Mouse (Mus musculus) neural tube, embryonic 11.5 days (tissue): Measurements from ENCODE around the gene Pglyrp2. TPM values are rescaled to one million over a fixed set of nuclear protein-coding genes. Genes with fewer than 3 reads are reported as not detected.

Experiments used
- ATAC-seq: fragments of 200-750 bp; cut with Nextera tagmentation; 2 replicates; pipeline ENCODE4 v1.8.0; 2017; ENCODE audit warnings: moderate number of reproducible peaks, mild to moderate bottlenecking, moderate TSS enrichment, moderate library complexity; ENCODE audit not compliant: insufficient read depth, low FRiP score, low TSS enrichment
- DNase-seq: peaks from one replicate; pipeline ENCODE4 v3.0.0-alpha.2; 2015; ENCODE audit warnings: low spot score
- H3K27ac ChIP-seq: fragments of 300-500 bp; sonication (generic); 2 replicates; pipeline ENCODE4 v1.5.1; 2014; ENCODE audit warnings: low read depth, mild to moderate bottlenecking, low read length
- H3K27me3 ChIP-seq: fragments of 300-500 bp; sonication (generic); 2 replicates; pipeline ENCODE4 v1.6.1; 2014; ENCODE audit warnings: mild to moderate bottlenecking, low read length, mixed read lengths; ENCODE audit not compliant: control insufficient read depth, insufficient read depth
- H3K36me3 ChIP-seq: fragments of 300-500 bp; sonication (generic); 2 replicates; pipeline ENCODE4 v1.6.1; 2014; ENCODE audit warnings: mild to moderate bottlenecking, low read length, moderate library complexity, mixed read lengths; ENCODE audit not compliant: control insufficient read depth, insufficient read depth
- H3K4me1 ChIP-seq: fragments of 300-500 bp; sonication (generic); 2 replicates; pipeline ENCODE4 v1.6.1; 2014; ENCODE audit warnings: low read length, mixed read lengths; ENCODE audit not compliant: control insufficient read depth, insufficient read depth
- H3K4me2 ChIP-seq: fragments of 300-500 bp; sonication (generic); 2 replicates; pipeline ENCODE4 v1.6.1; 2014; ENCODE audit warnings: low read depth, mild to moderate bottlenecking, moderate library complexity
- H3K4me3 ChIP-seq: fragments of 300-500 bp; sonication (generic); 2 replicates; pipeline ENCODE4 v1.5.1; 2014; ENCODE audit warnings: low read depth, low read length
- H3K9ac ChIP-seq: fragments of 300-500 bp; sonication (generic); 2 replicates; pipeline ENCODE4 v1.6.1; 2014; ENCODE audit warnings: mild to moderate bottlenecking, low read length
- H3K9me3 ChIP-seq: fragments of 300-500 bp; sonication (generic); 2 replicates; pipeline ENCODE4 v1.6.1; 2016; ENCODE audit warnings: low read length; ENCODE audit not compliant: control insufficient read depth
- WGBS: fragments of 180-500 bp; shearing (Covaris S2); extraction: QIAGEN DNeasy Blood & Tissue Kit; methylation state at CpG from one replicate; pipeline ENCODE4 v1.1.7; 2014; 5-methylcytosine and 5-hydroxymethylcytosine counted together
- polyA plus RNA-seq: library from polyadenylated mRNA; unstranded; fragments of >200 nt; fragmentation: Nextera tagmentation; extraction: Ambion mirVana; gene quantifications from 2 replicates; pipeline ENCODE4 v1.2.1, GENCODE M21; 2014

Gene Pglyrp2
- polyA plus RNA-seq: not detected in 2 replicates

GRCm38 (mm10) chr17:32424034-32424433 lies at the start of gene Pglyrp2:
Gene Pglyrp2 (minus strand): TSS chr17:32424167.
- Histone ChIP-seq H3K9ac (no peak within 1 kb of the TSS), H3K4me2 (no peak within 1 kb of the TSS), H3K27ac (no peak within 1 kb of the TSS), H3K9me3 (no peaks in the 10 kb centered on the region), H3K4me1 (no peaks in the 10 kb centered on the region), H3K4me3 (no peak within 1 kb of the TSS), H3K36me3 (no peaks in the 10 kb centered on the region), H3K27me3 (no peaks in the 10 kb centered on the region)
- no peak for ATAC-seq
- DNase-seq: no peak
- 90% methylated on average over 2 of the region's 2 CpGs for WGBS

- no peaks in the 10 kb centered on the region for H3K27me3 ChIP-seq
- no peak overlapping the region for H3K27ac ChIP-seq
- 68% methylated on average over 7 of the region's 7 CpGs for WGBS
Measured at GRCm38 (mm10) chr17:32472176-32472575, 48.2 kb upstream of the Pglyrp2 start.

GRCm38 (mm10) chr17:32470795-32471194 lies 46.8 kb upstream of the Pglyrp2 start:
- Histone ChIP-seq H3K27ac (no peak overlapping the region), H3K4me2 (no peak overlapping the region), H3K36me3 (no peaks in the 10 kb centered on the region), H3K9me3 (no peaks in the 10 kb centered on the region), H3K4me3 (no peak overlapping the region), H3K9ac (no peak overlapping the region), H3K4me1 (no peaks in the 10 kb centered on the region), H3K27me3 (no peaks in the 10 kb centered on the region)
- WGBS: 84% methylated on average over 4 of the region's 4 CpGs
- no peak for DNase-seq
- no peak for ATAC-seq

More at GRCm38 (mm10) chr17:32472176-32472575, 48.2 kb upstream of the Pglyrp2 start:
- Histone ChIP-seq H3K4me1 (no peaks in the 10 kb centered on the region), H3K9me3 (no peaks in the 10 kb centered on the region), H3K4me2 (no peak overlapping the region), H3K36me3 (no peaks in the 10 kb centered on the region), H3K9ac (no peak overlapping the region), H3K4me3 (no peak overlapping the region)
- ATAC-seq (no peak), DNase-seq (no peak)

- ATAC-seq: no peak
- no peaks in the 10 kb centered on the region for H3K4me1 ChIP-seq
- no peaks in the 10 kb centered on the region for H3K9me3 ChIP-seq
- no peaks in the 10 kb centered on the region for H3K36me3 ChIP-seq
- no peak overlapping the region for H3K27ac ChIP-seq
- no peak overlapping the region for H3K4me3 ChIP-seq
- WGBS: 54% methylated on average over 7 of the region's 7 CpGs
- no peak overlapping the region for H3K9ac ChIP-seq
- no peak for DNase-seq
- no peaks in the 10 kb centered on the region for H3K27me3 ChIP-seq
- H3K4me2 ChIP-seq: no peak overlapping the region
Measured at GRCm38 (mm10) chr17:32468494-32468893, 44.5 kb upstream of the Pglyrp2 start.

- Histone ChIP-seq H3K9ac (no peak overlapping the region), H3K4me3 (no peak overlapping the region), H3K9me3 (no peaks in the 10 kb centered on the region), H3K27me3 (no peaks in the 10 kb centered on the region), H3K4me1 (no peaks in the 10 kb centered on the region), H3K36me3 (no peaks in the 10 kb centered on the region), H3K4me2 (no peak overlapping the region), H3K27ac (no peak overlapping the region)
- ATAC-seq: no peak
- 59% methylated on average over 2 of the region's 2 CpGs for WGBS
- no peak for DNase-seq
Measured at GRCm38 (mm10) chr17:32454997-32455396, 31.0 kb upstream of the Pglyrp2 start.

GRCm38 (mm10) chr17:32454188-32454587 lies 30.2 kb upstream of the Pglyrp2 start:
- H3K27me3 ChIP-seq: no peaks in the 10 kb centered on the region
- H3K9ac ChIP-seq: no peak overlapping the region
- DNase-seq (no peak), ATAC-seq (no peak)
- H3K36me3 ChIP-seq: no peaks in the 10 kb centered on the region
- H3K4me1 ChIP-seq: no peaks in the 10 kb centered on the region
- no peaks in the 10 kb centered on the region for H3K9me3 ChIP-seq
- no peak overlapping the region for H3K4me2 ChIP-seq
- H3K4me3 ChIP-seq: no peak overlapping the region
- no peak overlapping the region for H3K27ac ChIP-seq
- 86% methylated on average over 4 of the region's 4 CpGs for WGBS

GRCm38 (mm10) chr17:32452482-32452881 lies 28.5 kb upstream of the Pglyrp2 start, which contains the start of gene Cyp4f39:
Gene Cyp4f39 (plus strand): TSS chr17:32452723.
- H3K27me3 ChIP-seq: no peaks in the 10 kb centered on the region
- H3K27ac ChIP-seq: no peak within 1 kb of the TSS
- no peaks in the 10 kb centered on the region for H3K9me3 ChIP-seq
- no peaks in the 10 kb centered on the region for H3K36me3 ChIP-seq
- H3K4me2 ChIP-seq: peak within 1 kb of the TSS; percentile 49
- H3K9ac ChIP-seq: peak within 1 kb of the TSS; percentile 48
- 4% methylated on average over 19 of the region's 19 CpGs for WGBS
- H3K4me3 ChIP-seq: peak within 1 kb of the TSS; percentile 19; the same call in 1 of the 2 replicates
- no peaks in the 10 kb centered on the region for H3K4me1 ChIP-seq
- peak; percentile 33 for DNase-seq
- no peak for ATAC-seq

GRCm38 (mm10) chr17:32450844-32451537 lies 27.0 kb upstream of the Pglyrp2 start:
- H3K27ac ChIP-seq: no peak overlapping the region

GRCm38 (mm10) chr17:32449042-32449441 lies 25.1 kb upstream of the Pglyrp2 start:
- no peak for DNase-seq

More at GRCm38 (mm10) chr17:32450844-32451537, 27.0 kb upstream of the Pglyrp2 start:
- DNase-seq (no peak), ATAC-seq (no peak)
- Histone ChIP-seq H3K9me3 (no peaks in the 10 kb centered on the region), H3K36me3 (no peaks in the 10 kb centered on the region), H3K4me3 (no peak overlapping the region), H3K27me3 (no peaks in the 10 kb centered on the region), H3K4me1 (no peaks in the 10 kb centered on the region), H3K9ac (no peak overlapping the region), H3K4me2 (no peak overlapping the region)
- WGBS: 47% methylated on average over 2 of the region's 2 CpGs

More at GRCm38 (mm10) chr17:32449042-32449441, 25.1 kb upstream of the Pglyrp2 start:
- H3K9ac ChIP-seq: no peak overlapping the region
- no peaks in the 10 kb centered on the region for H3K27me3 ChIP-seq
- no peaks in the 10 kb centered on the region for H3K4me1 ChIP-seq
- ATAC-seq: no peak
- no peaks in the 10 kb centered on the region for H3K36me3 ChIP-seq
- no peak overlapping the region for H3K4me3 ChIP-seq
- no peaks in the 10 kb centered on the region for H3K9me3 ChIP-seq
- H3K4me2 ChIP-seq: no peak overlapping the region
- H3K27ac ChIP-seq: no peak overlapping the region
- WGBS: 89% methylated on average over 1 of the region's 1 CpGs
